In genomic region chr13:110455085-110455484, GRCm38 (mm10) we compare ENCODE assay signal across 11 mouse cellular contexts.
DNase-seq lines count a peak whose midpoint lies in the region; ATAC-seq and TF ChIP-seq lines count a peak whose summit lies in the region.
"Had no signal": no experiment of that assay in that cellular context is flagged by ENCODE, and none has a peak within 500 bp of the region (broad histone marks: within the 10 kb centered on the region; RNA-seq: fewer than 3 reads in every experiment).

No protein-coding gene starts in this region.

- H3K27me3 ChIP-seq in forebrain, embryonic 13.5 days: no peaks in the 10 kb centered on the region
- no peaks in the 10 kb centered on the region for H3K27me3 ChIP-seq in forebrain, embryonic 11.5 days (ENCODE audit: control insufficient read depth, insufficient read depth, low read length)
- H3K27me3 ChIP-seq in kidney, embryonic 14.5 days (ENCODE audit: control insufficient read depth, insufficient read depth, low read length): no peaks in the 10 kb centered on the region
- H3K27me3 ChIP-seq: liver, embryonic 15.5 days had no signal

- WGBS in forebrain, embryonic 13.5 days: 64% methylated on average over 4 of the region's 4 CpGs
- 86% methylated on average over 4 of the region's 4 CpGs for WGBS in forebrain, embryonic 11.5 days
- 79% methylated on average over 4 of the region's 4 CpGs for WGBS in kidney, embryonic 14.5 days
- WGBS in lung, adult 2 months: 64% methylated on average over 4 of the region's 4 CpGs

- H3K9me3 ChIP-seq in forebrain, embryonic 13.5 days (replicated peaks): no peaks in the 10 kb centered on the region
- H3K9me3 ChIP-seq in forebrain, embryonic 11.5 days (ENCODE audit: control insufficient read depth, low read length): no peaks in the 10 kb centered on the region
- no peaks in the 10 kb centered on the region for H3K9me3 ChIP-seq in kidney, embryonic 14.5 days (ENCODE audit: control insufficient read depth, low read length)
- H3K9me3 ChIP-seq: liver, embryonic 15.5 days had no signal

- no peak overlapping the region for H3K4me2 ChIP-seq in forebrain, embryonic 13.5 days
- H3K4me2 ChIP-seq in forebrain, embryonic 11.5 days (ENCODE audit: low read depth, low read length, severe bottlenecking): no peak overlapping the region
- H3K4me2 ChIP-seq in kidney, embryonic 14.5 days (replicated peaks; ENCODE audit: low read depth, low read length): no peak overlapping the region
- H3K4me2 ChIP-seq: liver, embryonic 15.5 days had no signal

- no peak overlapping the region for H3K4me3 ChIP-seq in forebrain, embryonic 13.5 days
- no peak overlapping the region for H3K4me3 ChIP-seq in forebrain, embryonic 11.5 days (ENCODE audit: low read depth, low read length)
- no peak overlapping the region for H3K4me3 ChIP-seq in kidney, embryonic 14.5 days (ENCODE audit: low read length)
- no peak overlapping the region for H3K4me3 ChIP-seq in lung, adult 2 months (replicated peaks; ENCODE audit: extremely low read depth, low read depth, low read length)
- H3K4me3 ChIP-seq: liver, embryonic 15.5 days had no signal

- peak; percentile 75 for ATAC-seq in forebrain, embryonic 13.5 days
- no peak for ATAC-seq in forebrain, embryonic 11.5 days (replicated peaks; ENCODE audit: low FRiP score)
- no peak for ATAC-seq in kidney, embryonic 14.5 days (ENCODE audit: low FRiP score, low TSS enrichment)
- ATAC-seq in megakaryocyte-erythroid progenitor cell, adult 5-6 weeks (replicated peaks; ENCODE audit: low FRiP score, low TSS enrichment, poor library complexity, severe bottlenecking): no peak

- H3K36me3 ChIP-seq in forebrain, embryonic 13.5 days (ENCODE audit: poor library complexity, severe bottlenecking): no peaks in the 10 kb centered on the region
- no peaks in the 10 kb centered on the region for H3K36me3 ChIP-seq in forebrain, embryonic 11.5 days (ENCODE audit: control insufficient read depth, insufficient read depth, low read length)
- no peaks in the 10 kb centered on the region for H3K36me3 ChIP-seq in kidney, embryonic 14.5 days (ENCODE audit: control insufficient read depth, insufficient read depth, low read length)
- H3K36me3 ChIP-seq: liver, embryonic 15.5 days had no signal

- no peak overlapping the region for H3K27ac ChIP-seq in forebrain, embryonic 13.5 days
- no peak overlapping the region for H3K27ac ChIP-seq in forebrain, embryonic 11.5 days (ENCODE audit: low read depth, low read length)
- H3K27ac ChIP-seq in kidney, embryonic 14.5 days (ENCODE audit: low read depth, low read length): no peak overlapping the region
- H3K27ac ChIP-seq: liver, embryonic 15.5 days had no signal

- no peak for TF ChIP-seq CTCF in lung, adult 2 months (IDR thresholded peaks at IDR 0.05; ENCODE audit: insufficient read depth, low read length)
- TF ChIP-seq CTCF in brain, embryonic 14.5 days (IDR thresholded peaks at IDR 0.05; ENCODE audit: borderline replicate concordance, extremely low read depth, insufficient read depth, insufficient read length): no peak

- no peaks in the 10 kb centered on the region for H3K4me1 ChIP-seq in forebrain, embryonic 13.5 days
- H3K4me1 ChIP-seq in forebrain, embryonic 11.5 days (replicated peaks; ENCODE audit: control insufficient read depth, insufficient read depth, low read length): no peaks in the 10 kb centered on the region
- peaks cover 5% of the 10 kb centered on the region; the same call in 1 of the 2 replicates for H3K4me1 ChIP-seq in kidney, embryonic 14.5 days (ENCODE audit: control insufficient read depth, insufficient read depth, low read length)
- H3K4me1 ChIP-seq in lung, adult 2 months (ENCODE audit: control insufficient read depth, insufficient read depth, low read length): no peaks in the 10 kb centered on the region
- H3K4me1 ChIP-seq: liver, embryonic 15.5 days had no signal

- no peak overlapping the region for H3K9ac ChIP-seq in forebrain, embryonic 13.5 days
- no peak overlapping the region for H3K9ac ChIP-seq in forebrain, embryonic 11.5 days (ENCODE audit: low read length)
- no peak overlapping the region for H3K9ac ChIP-seq in kidney, embryonic 14.5 days (ENCODE audit: low read depth, low read length)
- H3K9ac ChIP-seq: liver, embryonic 15.5 days had no signal

- no peak for DNase-seq in forebrain, embryonic 11.5 days (ENCODE audit: low spot score)
- DNase-seq in kidney, adult 9 months: peak; percentile 27
- peak; percentile 18 for DNase-seq in lung, postnatal 36 days
- no peak for DNase-seq in lung, adult 2 months
- DNase-seq in brain, embryonic 14.5 days (ENCODE audit: low read depth): peak; percentile 62
- DNase-seq: cerebellum, adult 8-10 months; left cerebral cortex, postnatal 4 days had no signal

- no peak for TF ChIP-seq POLR2A in lung, adult 2 months (IDR thresholded peaks at IDR 0.05; ENCODE audit: borderline replicate concordance, extremely low read depth, low read depth, low read length)
- no peak for TF ChIP-seq POLR2A in brain, embryonic 14.5 days (IDR thresholded peaks at IDR 0.05; ENCODE audit: borderline replicate concordance, extremely low read depth, insufficient read depth, insufficient read length, poor library complexity, severe bottlenecking)

Comparison
In these comparisons a context has a peak if more than half of its experiments do, and no peak if none do; other contexts are left out.
1. DNase-seq: peak in kidney, adult 9 months (single experiment), lung, postnatal 36 days (single experiment) and brain, embryonic 14.5 days (single experiment); none in forebrain, embryonic 11.5 days (single experiment) and lung, adult 2 months (single experiment).